Mouse (Mus musculus): ENCODE measurements around the gene Gm28048.

- TF ChIP-seq POLR2A (IDR thresholded peaks at IDR 0.05; ENCODE audit: extremely low read depth, insufficient read depth, low read length) (no peak), CTCF (IDR thresholded peaks at IDR 0.05; ENCODE audit: low read depth, low read length) (no peak)
Measured at GRCm38 (mm10) chr11:22830684-22831083, 151.2 kb downstream of the Gm28048 start.
